Mouse (Mus musculus): ENCODE measurements around the gene Kat2a.

GRCm38 (mm10) chr11:100722493-100723028 is 10.3 kb upstream of the Kat2a start:
- TF ChIP-seq CTCF (IDR thresholded peaks at IDR 0.05; ENCODE audit: insufficient read depth, low read depth, low read length) (no peak), POLR2A (IDR thresholded peaks at IDR 0.05; ENCODE audit: insufficient read depth, low read depth, low read length) (no peak)

All from olfactory bulb, adult 2 months (tissue).